Mouse (Mus musculus) hindbrain, embryonic 11.5 days (tissue): ENCODE results near the gene Rgs6. TPM values are rescaled to one million over a fixed set of nuclear protein-coding genes. Genes with fewer than 3 reads are reported as not detected.

ENCODE experiments used
- ATAC-seq: fragments of 200-750 bp; cut with Nextera tagmentation; 2 replicates; pipeline ENCODE4 v1.8.0; 2017; ENCODE audit warnings: mild to moderate bottlenecking, moderate TSS enrichment, moderate library complexity; ENCODE audit not compliant: low FRiP score
- DNase-seq: peaks from one replicate; pipeline ENCODE4 v3.0.0-alpha.2; 2015; ENCODE audit warnings: low spot score
- H3K27ac ChIP-seq: fragments of 300-500 bp; sonication (generic); 2 replicates; pipeline ENCODE4 v1.5.1; 2014; ENCODE audit warnings: mild to moderate bottlenecking, low read depth, low read length
- H3K27me3 ChIP-seq: fragments of 300-500 bp; sonication (generic); 2 replicates; pipeline ENCODE4 v1.6.1; 2014; ENCODE audit warnings: mild to moderate bottlenecking, low read length, moderate library complexity, mixed read lengths; ENCODE audit not compliant: control insufficient read depth, insufficient read depth
- H3K36me3 ChIP-seq: fragments of 300-500 bp; sonication (generic); 2 replicates; pipeline ENCODE4 v1.6.1; 2014; ENCODE audit warnings: mild to moderate bottlenecking, low read length, moderate library complexity, mixed read lengths; ENCODE audit not compliant: control insufficient read depth, insufficient read depth
- H3K4me1 ChIP-seq: fragments of 300-500 bp; sonication (generic); replicated peaks from 2 replicates; pipeline ENCODE4 v1.6.1; 2014; ENCODE audit warnings: low read length, mixed read lengths; ENCODE audit not compliant: control insufficient read depth, insufficient read depth
- H3K4me2 ChIP-seq: fragments of 300-500 bp; sonication (generic); replicated peaks from 2 replicates; pipeline ENCODE4 v1.6.1; 2014; ENCODE audit warnings: mild to moderate bottlenecking, low read depth, low read length
- H3K4me3 ChIP-seq: fragments of 300-500 bp; sonication (generic); 2 replicates; pipeline ENCODE4 v1.5.1; 2014; ENCODE audit warnings: low read depth, low read length
- H3K9ac ChIP-seq: fragments of 300-500 bp; sonication (generic); 2 replicates; pipeline ENCODE4 v1.6.1; 2014; ENCODE audit warnings: low read depth, low read length
- H3K9me3 ChIP-seq: fragments of 300-500 bp; sonication (generic); 2 replicates; pipeline ENCODE4 v1.6.1; 2016; ENCODE audit warnings: low read length; ENCODE audit not compliant: control insufficient read depth
- WGBS: fragments of 180-500 bp; shearing (Covaris S2); extraction: QIAGEN DNeasy Blood & Tissue Kit; methylation state at CpG from one replicate; pipeline ENCODE4 v1.1.7; 2014; 5-methylcytosine and 5-hydroxymethylcytosine counted together
- polyA plus RNA-seq: library from polyadenylated mRNA; unstranded; fragments of >200 nt; fragmentation: Nextera tagmentation; extraction: Ambion mirVana; gene quantifications from 2 replicates; pipeline ENCODE4 v1.2.1, GENCODE M21; 2014

The Rgs6 gene
- polyA plus RNA-seq, 1 experiment from 2014 or later = 0.22 TPM

DNA sequence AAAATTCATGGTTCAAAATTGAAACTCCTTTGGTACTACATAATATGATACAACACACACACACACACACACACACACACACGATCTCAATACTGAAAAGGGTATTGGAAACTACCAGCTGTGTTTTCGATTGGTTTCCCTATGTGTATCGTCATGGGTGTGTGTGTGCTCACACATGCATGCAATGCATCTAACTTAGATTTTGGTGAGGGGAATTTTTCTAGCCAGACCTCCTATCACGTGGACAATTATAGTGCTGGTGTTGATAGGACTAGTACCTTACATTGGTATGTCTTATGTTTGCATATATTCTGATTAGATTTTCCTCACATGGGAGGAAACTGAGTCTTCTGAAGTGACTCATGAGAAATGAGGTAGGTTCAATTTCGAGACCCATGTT is 192.8 kb downstream of the Rgs6 start:
- Histone ChIP-seq H3K9me3 (no peaks in the 10 kb centered on the region), H3K9ac (no peak overlapping the region), H3K27ac (no peak overlapping the region), H3K4me2 (no peak overlapping the region), H3K36me3 (no peaks in the 10 kb centered on the region), H3K4me1 (no peaks in the 10 kb centered on the region), H3K27me3 (no peaks in the 10 kb centered on the region), H3K4me3 (no peak overlapping the region)
- no peak for DNase-seq
- 90% methylated on average over 5 of the region's 5 CpGs for WGBS
- ATAC-seq = no peak

- 72% methylated on average over 5 of the region's 5 CpGs for whole genome bisulfite sequencing
- DNase-seq (no peak), ATAC-seq (no peak)
- no peaks in the 10 kb centered on the region for H3K9me3 ChIP-seq
- no peaks in the 10 kb centered on the region for H3K27me3 ChIP-seq
- no peak overlapping the region for H3K9ac ChIP-seq
- no peak overlapping the region for H3K4me2 ChIP-seq
- no peaks in the 10 kb centered on the region for H3K36me3 ChIP-seq
- H3K27ac ChIP-seq = no peak overlapping the region
- no peaks in the 10 kb centered on the region for H3K4me1 ChIP-seq
- H3K4me3 ChIP-seq = no peak overlapping the region
Observed at GRCm38 (mm10) chr12:82781414-82781813, 193.3 kb downstream of the Rgs6 start.

- Histone ChIP-seq H3K27ac (no peak overlapping the region), H3K36me3 (no peaks in the 10 kb centered on the region), H3K4me3 (no peak overlapping the region), H3K27me3 (no peaks in the 10 kb centered on the region), H3K4me2 (no peak overlapping the region), H3K4me1 (no peaks in the 10 kb centered on the region), H3K9ac (no peak overlapping the region), H3K9me3 (no peaks in the 10 kb centered on the region)
- WGBS = 95% methylated on average over 3 of the region's 3 CpGs
- DNase-seq (no peak), ATAC-seq (no peak)
Observed at GRCm38 (mm10) chr12:82792122-82792521, 204.0 kb downstream of the Rgs6 start.

DNA sequence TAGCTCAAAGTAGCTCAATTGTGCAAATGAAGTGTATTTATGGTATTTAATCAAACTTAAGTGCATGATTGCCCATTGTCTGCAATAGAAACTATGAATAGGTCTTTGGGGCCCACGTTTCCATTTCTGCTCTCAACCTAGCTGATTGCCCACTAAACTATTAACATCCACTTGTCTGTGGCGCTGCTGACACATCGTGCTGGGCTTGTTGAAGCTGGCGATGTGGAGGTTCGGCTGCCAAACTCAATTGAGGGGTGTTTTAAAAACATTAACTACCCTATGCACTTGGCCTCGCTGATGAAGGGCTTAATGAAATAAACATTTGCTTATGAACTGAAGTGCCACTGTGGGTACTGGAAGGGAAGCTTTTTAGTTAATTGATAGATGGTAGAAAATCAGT is 211.8 kb downstream of the Rgs6 start:
- H3K36me3 ChIP-seq = no peaks in the 10 kb centered on the region
- no peak overlapping the region for H3K4me2 ChIP-seq
- H3K9me3 ChIP-seq = no peaks in the 10 kb centered on the region
- no peaks in the 10 kb centered on the region for H3K27me3 ChIP-seq
- ATAC-seq (no peak), DNase-seq (no peak)
- 89% methylated on average over 6 of the region's 6 CpGs for WGBS
- H3K9ac ChIP-seq = no peak overlapping the region
- no peak overlapping the region for H3K27ac ChIP-seq
- no peak overlapping the region for H3K4me3 ChIP-seq
- no peaks in the 10 kb centered on the region for H3K4me1 ChIP-seq

GRCm38 (mm10) chr12:82801736-82802135 is 213.6 kb downstream of the Rgs6 start:
- Histone ChIP-seq H3K4me1 (no peaks in the 10 kb centered on the region), H3K36me3 (no peaks in the 10 kb centered on the region), H3K27ac (no peak overlapping the region), H3K9ac (no peak overlapping the region), H3K4me3 (no peak overlapping the region), H3K4me2 (no peak overlapping the region), H3K9me3 (no peaks in the 10 kb centered on the region), H3K27me3 (no peaks in the 10 kb centered on the region)
- ATAC-seq (no peak), DNase-seq (no peak)
- WGBS = 86% methylated on average over 6 of the region's 6 CpGs

GRCm38 (mm10) chr12:82802711-82803110 is 214.6 kb downstream of the Rgs6 start:
- Histone ChIP-seq H3K36me3 (no peaks in the 10 kb centered on the region), H3K27me3 (no peaks in the 10 kb centered on the region), H3K9ac (no peak overlapping the region), H3K9me3 (no peaks in the 10 kb centered on the region), H3K4me3 (no peak overlapping the region), H3K4me2 (no peak overlapping the region), H3K27ac (no peak overlapping the region), H3K4me1 (no peaks in the 10 kb centered on the region)
- ATAC-seq (no peak), DNase-seq (no peak)
- 80% methylated on average over 5 of the region's 5 CpGs for WGBS

GRCm38 (mm10) chr12:82805167-82805566 is 217.1 kb downstream of the Rgs6 start:
- H3K4me2 ChIP-seq = no peak overlapping the region
- no peak overlapping the region for H3K9ac ChIP-seq
- H3K27me3 ChIP-seq = no peaks in the 10 kb centered on the region
- H3K9me3 ChIP-seq = no peaks in the 10 kb centered on the region
- H3K4me3 ChIP-seq = no peak overlapping the region
- ATAC-seq (no peak), DNase-seq (no peak)
- no peak overlapping the region for H3K27ac ChIP-seq
- WGBS = 94% methylated on average over 4 of the region's 4 CpGs
- H3K36me3 ChIP-seq = no peaks in the 10 kb centered on the region
- H3K4me1 ChIP-seq = no peaks in the 10 kb centered on the region

DNA sequence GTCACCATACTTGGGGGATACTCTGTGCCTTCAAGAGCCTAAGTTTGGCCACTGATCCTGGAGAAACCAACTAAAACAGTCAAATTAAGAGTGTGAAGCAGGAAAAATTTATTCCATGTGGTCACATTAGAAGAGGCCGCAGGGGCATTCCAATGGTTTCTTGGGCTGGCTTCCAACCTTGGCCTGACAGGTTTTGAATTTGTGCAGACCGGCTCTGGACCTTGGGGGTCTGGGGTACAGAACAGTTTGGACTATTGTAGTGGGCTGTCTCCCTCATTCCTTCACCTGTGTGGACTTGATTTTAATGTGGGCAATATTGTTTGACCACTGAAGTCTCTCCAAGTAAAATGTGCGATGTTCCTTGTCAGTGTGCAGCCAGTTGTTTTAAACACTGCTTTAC is 222.5 kb downstream of the Rgs6 start:
- Histone ChIP-seq H3K27me3 (no peaks in the 10 kb centered on the region), H3K9me3 (no peaks in the 10 kb centered on the region), H3K27ac (no peak overlapping the region), H3K4me2 (no peak overlapping the region), H3K36me3 (no peaks in the 10 kb centered on the region), H3K4me1 (no peaks in the 10 kb centered on the region), H3K9ac (no peak overlapping the region), H3K4me3 (no peak overlapping the region)
- WGBS = 94% methylated on average over 3 of the region's 3 CpGs
- ATAC-seq (no peak), DNase-seq (no peak)

DNA sequence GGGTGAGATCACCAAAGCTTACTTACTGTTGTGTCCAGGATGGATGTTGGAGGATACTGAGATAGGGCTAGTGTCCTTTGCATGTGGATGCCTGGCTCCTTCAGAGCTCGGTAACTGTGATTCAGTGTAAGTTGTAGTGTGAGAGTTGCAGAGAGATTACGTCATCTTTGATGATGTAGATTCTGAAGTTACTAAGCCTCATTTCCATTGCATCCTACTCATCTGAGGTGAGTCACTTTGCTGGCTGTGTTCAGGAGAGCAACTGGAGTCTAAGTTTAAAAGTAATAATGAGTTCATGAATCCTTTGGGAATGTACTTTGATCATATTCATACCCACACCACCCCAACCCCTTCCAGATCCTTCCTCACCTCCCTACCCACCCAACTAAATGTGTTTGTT is 227.9 kb downstream of the Rgs6 start:
- Histone ChIP-seq H3K4me2 (no peak overlapping the region), H3K4me1 (no peaks in the 10 kb centered on the region), H3K9me3 (no peaks in the 10 kb centered on the region), H3K4me3 (no peak overlapping the region), H3K27ac (no peak overlapping the region), H3K36me3 (no peaks in the 10 kb centered on the region), H3K9ac (no peak overlapping the region), H3K27me3 (no peaks in the 10 kb centered on the region)
- ATAC-seq (no peak), DNase-seq (no peak)
- 87% methylated on average over 2 of the region's 2 CpGs for WGBS
